Mouse (Mus musculus): Measurements from ENCODE around the gene Fam135a. TPM values are rescaled to one million over a fixed set of nuclear protein-coding genes. Genes with fewer than 3 reads are reported as not detected.

Gene Fam135a
- polyA plus RNA-seq (2014; fragmentation: Nextera tagmentation; extraction: Ambion mirVana), result 36.4 and 40.3 TPM in 2 replicates

DNA sequence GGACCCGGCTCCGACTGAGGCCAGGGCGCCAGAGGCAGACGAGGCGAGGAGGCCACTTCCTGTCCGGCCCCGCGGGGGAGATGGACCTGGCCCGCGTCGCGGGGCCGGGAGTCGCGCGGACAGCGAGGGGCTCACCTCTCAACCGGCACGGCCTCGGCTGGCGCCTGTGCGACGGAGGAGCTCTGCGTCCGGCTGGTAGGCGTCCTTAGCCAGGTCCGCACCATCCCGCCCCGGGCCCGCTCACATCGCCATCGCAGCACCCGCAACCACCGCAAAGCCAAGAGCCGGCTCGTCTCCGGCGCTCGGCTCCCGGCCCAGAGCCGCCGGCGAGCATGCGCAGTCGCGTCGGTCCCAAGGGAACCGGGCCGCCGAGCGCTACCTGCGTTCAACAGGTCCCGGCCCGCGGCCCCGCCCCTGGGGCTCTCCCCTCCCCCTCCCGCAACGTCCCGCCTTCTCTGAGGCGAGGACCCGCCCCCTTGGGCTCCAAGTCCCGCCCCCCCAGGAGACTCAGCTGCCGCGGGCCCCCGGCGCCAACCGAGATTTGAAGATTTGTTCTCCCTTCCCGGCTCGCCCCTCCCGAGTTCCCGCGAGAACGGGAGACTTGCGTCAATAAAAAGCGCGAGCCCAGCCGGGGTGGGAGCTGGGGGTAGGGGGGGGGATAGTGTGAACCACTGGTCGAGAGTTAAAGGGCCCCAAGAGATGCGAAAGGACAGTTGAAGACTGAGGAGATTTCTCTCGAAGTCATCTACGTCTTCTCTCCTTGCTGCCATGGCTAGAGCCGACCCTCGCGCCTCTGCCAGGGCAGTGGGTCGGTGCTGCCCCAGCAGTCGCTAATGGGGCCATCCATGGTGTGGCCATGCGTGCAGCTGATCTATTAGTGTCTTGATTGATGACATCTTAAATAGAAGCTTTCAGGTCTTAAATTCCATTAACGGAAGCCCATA, at the start of gene Fam135a:
TSS of gene Fam135a (minus strand) at position 416 of the 944 bp plus-strand sequence.
- DNase-seq (ENCODE audit: low spot score) (peak; percentile 97), ATAC-seq (replicated peaks; ENCODE audit: insufficient number of reproducible peaks, low FRiP score, low TSS enrichment, low read depth) (peak; percentile 93)
- H3K4me3 ChIP-seq (ENCODE audit: low read depth, low read length), result peak within 1 kb of the TSS; percentile 91
- H3K9ac ChIP-seq (replicated peaks; ENCODE audit: low read length), result peak within 1 kb of the TSS; percentile 92
- no peaks in the 10 kb centered on the region for H3K27me3 ChIP-seq (ENCODE audit: control insufficient read depth, insufficient read depth, low read length)
- no peaks in the 10 kb centered on the region for H3K9me3 ChIP-seq (replicated peaks; ENCODE audit: control insufficient read depth, low read length)
- under 1% methylated on average over 72 of the region's 88 CpGs for WGBS
- peak within 1 kb of the TSS; percentile 64 for H3K4me2 ChIP-seq (ENCODE audit: low read depth, low read length)
- no peaks in the 10 kb centered on the region for H3K36me3 ChIP-seq (replicated peaks; ENCODE audit: control insufficient read depth, insufficient read depth, low read depth, low read length)
- no peaks in the 10 kb centered on the region; the same call in 1 of the 2 replicates for H3K4me1 ChIP-seq (ENCODE audit: control insufficient read depth, insufficient read depth, low read length)
- H3K27ac ChIP-seq (replicated peaks; ENCODE audit: low read depth, low read length), result peak within 1 kb of the TSS; percentile 65

DNA sequence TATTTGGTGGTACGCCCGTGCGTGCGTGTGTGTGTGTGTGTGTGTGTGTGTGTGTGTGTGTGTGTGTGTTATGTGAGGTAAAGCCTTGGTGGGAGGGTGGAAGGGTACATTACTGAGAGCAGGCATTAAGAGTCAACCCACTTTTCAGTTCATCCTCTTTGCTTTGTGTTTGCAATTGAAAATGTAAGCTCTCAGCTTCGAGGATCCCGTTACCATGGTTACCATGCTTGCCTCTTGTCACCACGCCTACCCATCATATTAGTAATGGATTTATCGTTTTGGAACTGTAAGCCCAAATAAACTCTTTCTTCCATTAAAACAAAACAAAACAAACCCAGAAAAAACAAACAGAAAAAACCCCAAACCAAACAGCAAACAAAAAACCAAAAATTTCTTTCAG, 43.4 kb upstream of the Fam135a start:
- Histone ChIP-seq H3K27me3 (ENCODE audit: control insufficient read depth, insufficient read depth, low read length) (no peaks in the 10 kb centered on the region), H3K9me3 (replicated peaks; ENCODE audit: control insufficient read depth, low read length) (no peaks in the 10 kb centered on the region), H3K36me3 (replicated peaks; ENCODE audit: control insufficient read depth, insufficient read depth, low read depth, low read length) (no peaks in the 10 kb centered on the region), H3K4me1 (ENCODE audit: control insufficient read depth, insufficient read depth, low read length) (no peaks in the 10 kb centered on the region), H3K4me3 (ENCODE audit: low read depth, low read length) (no peak overlapping the region), H3K4me2 (ENCODE audit: low read depth, low read length) (no peak overlapping the region), H3K27ac (replicated peaks; ENCODE audit: low read depth, low read length) (no peak overlapping the region), H3K9ac (replicated peaks; ENCODE audit: low read length) (no peak overlapping the region)
- DNase-seq (ENCODE audit: low spot score) (no peak), ATAC-seq (replicated peaks; ENCODE audit: insufficient number of reproducible peaks, low FRiP score, low TSS enrichment, low read depth) (no peak)
- WGBS, result 81% methylated on average over 8 of the region's 8 CpGs

DNA sequence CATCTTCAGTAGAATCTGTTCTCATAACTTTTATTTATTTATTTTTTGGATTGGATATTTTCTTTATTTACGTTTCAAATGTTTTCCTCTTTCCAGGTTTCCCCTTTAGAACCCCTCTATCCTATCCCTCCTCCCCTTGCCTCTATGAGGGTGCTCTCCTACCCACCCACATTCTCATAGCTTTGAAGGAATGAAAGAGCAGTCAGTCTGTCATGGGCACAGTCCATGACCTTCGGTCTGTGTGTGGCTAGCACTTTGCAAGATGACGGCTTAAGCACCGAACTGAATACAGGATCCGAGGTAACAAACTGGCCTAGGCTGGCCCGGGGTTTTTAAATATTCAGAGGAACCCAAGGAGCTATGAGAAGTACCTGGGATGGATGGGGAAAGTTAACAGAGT, 40.4 kb upstream of the Fam135a start:
- Histone ChIP-seq H3K9me3 (replicated peaks; ENCODE audit: control insufficient read depth, low read length) (no peaks in the 10 kb centered on the region), H3K27ac (replicated peaks; ENCODE audit: low read depth, low read length) (no peak overlapping the region), H3K27me3 (ENCODE audit: control insufficient read depth, insufficient read depth, low read length) (no peaks in the 10 kb centered on the region), H3K36me3 (replicated peaks; ENCODE audit: control insufficient read depth, insufficient read depth, low read depth, low read length) (no peaks in the 10 kb centered on the region), H3K4me1 (ENCODE audit: control insufficient read depth, insufficient read depth, low read length) (no peaks in the 10 kb centered on the region), H3K4me3 (ENCODE audit: low read depth, low read length) (no peak overlapping the region), H3K9ac (replicated peaks; ENCODE audit: low read length) (no peak overlapping the region), H3K4me2 (ENCODE audit: low read depth, low read length) (no peak overlapping the region)
- no peak for DNase-seq (ENCODE audit: low spot score)
- WGBS, result 73% methylated on average over 6 of the region's 6 CpGs
- ATAC-seq (replicated peaks; ENCODE audit: insufficient number of reproducible peaks, low FRiP score, low TSS enrichment, low read depth), result no peak

DNA sequence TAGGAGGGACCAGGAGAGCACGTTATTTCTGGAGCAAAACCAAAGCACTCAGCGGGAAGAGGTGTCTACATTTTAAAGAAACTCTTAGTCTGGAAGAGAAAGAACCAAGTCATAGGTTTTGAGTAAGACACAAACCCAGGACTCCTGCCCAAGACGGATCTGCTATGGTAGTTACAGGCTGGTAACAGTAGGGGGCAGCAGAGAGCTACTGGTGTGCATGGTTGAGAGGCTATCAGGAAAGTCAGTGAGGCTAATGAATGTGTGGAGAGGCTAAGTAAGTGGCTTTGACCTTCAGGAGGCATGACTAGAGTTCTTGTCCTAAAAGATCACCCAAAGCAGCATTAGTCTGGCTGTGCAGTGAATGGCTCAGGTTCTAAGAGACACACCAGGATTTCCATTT, 37.0 kb upstream of the Fam135a start:
- Histone ChIP-seq H3K9ac (replicated peaks; ENCODE audit: low read length) (no peak overlapping the region), H3K9me3 (replicated peaks; ENCODE audit: control insufficient read depth, low read length) (no peaks in the 10 kb centered on the region), H3K4me2 (ENCODE audit: low read depth, low read length) (no peak overlapping the region), H3K27ac (replicated peaks; ENCODE audit: low read depth, low read length) (no peak overlapping the region), H3K4me3 (ENCODE audit: low read depth, low read length) (no peak overlapping the region), H3K36me3 (replicated peaks; ENCODE audit: control insufficient read depth, insufficient read depth, low read depth, low read length) (no peaks in the 10 kb centered on the region), H3K4me1 (ENCODE audit: control insufficient read depth, insufficient read depth, low read length) (no peaks in the 10 kb centered on the region), H3K27me3 (ENCODE audit: control insufficient read depth, insufficient read depth, low read length) (no peaks in the 10 kb centered on the region)
- ATAC-seq (replicated peaks; ENCODE audit: insufficient number of reproducible peaks, low FRiP score, low TSS enrichment, low read depth), result no peak
- 6% methylated on average over 3 of the region's 3 CpGs for WGBS
- DNase-seq (ENCODE audit: low spot score), result peak; percentile 74

DNA sequence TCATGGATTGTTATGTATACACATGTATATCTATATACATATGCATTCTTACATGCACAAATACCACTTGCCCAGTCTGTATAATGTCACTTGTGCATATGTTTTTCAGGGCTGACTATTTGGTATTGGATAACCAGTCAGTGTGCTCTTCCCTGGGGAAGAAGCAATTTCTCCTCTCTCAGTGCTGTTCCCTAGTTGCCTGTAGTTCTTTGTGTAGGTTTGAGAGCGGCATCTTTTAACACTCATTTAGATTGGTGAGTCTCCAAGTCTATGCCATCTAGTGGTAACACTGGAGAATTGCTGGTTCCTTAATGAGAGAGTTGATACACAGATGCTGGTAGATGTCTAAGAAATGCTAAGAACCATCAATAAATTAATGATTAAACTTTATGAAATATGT, 34.7 kb upstream of the Fam135a start:
- Histone ChIP-seq H3K9me3 (replicated peaks; ENCODE audit: control insufficient read depth, low read length) (no peaks in the 10 kb centered on the region), H3K27ac (replicated peaks; ENCODE audit: low read depth, low read length) (no peak overlapping the region), H3K27me3 (ENCODE audit: control insufficient read depth, insufficient read depth, low read length) (no peaks in the 10 kb centered on the region), H3K4me1 (ENCODE audit: control insufficient read depth, insufficient read depth, low read length) (no peaks in the 10 kb centered on the region), H3K36me3 (replicated peaks; ENCODE audit: control insufficient read depth, insufficient read depth, low read depth, low read length) (no peaks in the 10 kb centered on the region), H3K9ac (replicated peaks; ENCODE audit: low read length) (no peak overlapping the region), H3K4me3 (ENCODE audit: low read depth, low read length) (no peak overlapping the region), H3K4me2 (ENCODE audit: low read depth, low read length) (no peak overlapping the region)
- WGBS, result 3% methylated on average over 1 of the region's 1 CpGs
- ATAC-seq (replicated peaks; ENCODE audit: insufficient number of reproducible peaks, low FRiP score, low TSS enrichment, low read depth) (peak; percentile 39; the same call in 1 of the 2 replicates), DNase-seq (ENCODE audit: low spot score) (peak; percentile 78)

GRCm38 (mm10) chr1:24133853-24134252, 33.7 kb upstream of the Fam135a start:
- ATAC-seq (replicated peaks; ENCODE audit: insufficient number of reproducible peaks, low FRiP score, low TSS enrichment, low read depth) (no peak), DNase-seq (ENCODE audit: low spot score) (no peak)
- no peaks in the 10 kb centered on the region for H3K9me3 ChIP-seq (replicated peaks; ENCODE audit: control insufficient read depth, low read length)
- H3K4me3 ChIP-seq (ENCODE audit: low read depth, low read length), result no peak overlapping the region
- H3K4me2 ChIP-seq (ENCODE audit: low read depth, low read length), result 0 out of 2 replicates have a peak overlapping the region, but pooled peaks have one; percentile 5
- H3K36me3 ChIP-seq (replicated peaks; ENCODE audit: control insufficient read depth, insufficient read depth, low read depth, low read length), result no peaks in the 10 kb centered on the region
- H3K27ac ChIP-seq (replicated peaks; ENCODE audit: low read depth, low read length), result no peak overlapping the region
- no peak overlapping the region for H3K9ac ChIP-seq (replicated peaks; ENCODE audit: low read length)
- no peaks in the 10 kb centered on the region for H3K4me1 ChIP-seq (ENCODE audit: control insufficient read depth, insufficient read depth, low read length)
- WGBS, result 42% methylated on average over 19 of the region's 19 CpGs
- no peaks in the 10 kb centered on the region for H3K27me3 ChIP-seq (ENCODE audit: control insufficient read depth, insufficient read depth, low read length)

DNA sequence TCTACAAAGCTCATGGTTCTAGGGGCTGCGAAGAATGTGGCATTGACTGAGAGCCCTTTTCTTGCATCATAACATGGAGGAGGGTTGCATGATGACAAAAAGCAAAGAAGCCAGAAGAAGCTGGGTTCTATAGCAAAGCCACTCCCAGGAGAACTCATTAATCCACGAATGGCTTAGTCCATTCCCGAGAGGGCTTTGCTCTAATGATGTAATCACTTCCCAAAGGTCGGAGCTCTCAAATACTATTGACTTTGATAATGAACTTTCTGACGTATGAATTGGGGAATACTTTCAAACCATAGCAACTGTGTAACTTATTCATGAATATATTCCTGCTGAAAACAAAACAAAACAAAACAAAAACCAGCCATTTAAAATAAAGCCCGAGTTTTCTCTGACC, 27.7 kb upstream of the Fam135a start:
- WGBS, result 62% methylated on average over 6 of the region's 6 CpGs
- no peak for ATAC-seq (replicated peaks; ENCODE audit: insufficient number of reproducible peaks, low FRiP score, low TSS enrichment, low read depth)
- Histone ChIP-seq H3K27ac (replicated peaks; ENCODE audit: low read depth, low read length) (no peak overlapping the region), H3K4me1 (ENCODE audit: control insufficient read depth, insufficient read depth, low read length) (no peaks in the 10 kb centered on the region), H3K36me3 (replicated peaks; ENCODE audit: control insufficient read depth, insufficient read depth, low read depth, low read length) (no peaks in the 10 kb centered on the region), H3K4me2 (ENCODE audit: low read depth, low read length) (no peak overlapping the region), H3K9me3 (replicated peaks; ENCODE audit: control insufficient read depth, low read length) (no peaks in the 10 kb centered on the region), H3K9ac (replicated peaks; ENCODE audit: low read length) (no peak overlapping the region), H3K27me3 (ENCODE audit: control insufficient read depth, insufficient read depth, low read length) (no peaks in the 10 kb centered on the region), H3K4me3 (ENCODE audit: low read depth, low read length) (no peak overlapping the region)
- no peak for DNase-seq (ENCODE audit: low spot score)

- Histone ChIP-seq H3K27ac (replicated peaks; ENCODE audit: low read depth, low read length) (no peak overlapping the region), H3K36me3 (replicated peaks; ENCODE audit: control insufficient read depth, insufficient read depth, low read depth, low read length) (no peaks in the 10 kb centered on the region), H3K9me3 (replicated peaks; ENCODE audit: control insufficient read depth, low read length) (no peaks in the 10 kb centered on the region), H3K4me3 (ENCODE audit: low read depth, low read length) (no peak overlapping the region), H3K4me1 (ENCODE audit: control insufficient read depth, insufficient read depth, low read length) (no peaks in the 10 kb centered on the region), H3K4me2 (ENCODE audit: low read depth, low read length) (no peak overlapping the region), H3K27me3 (ENCODE audit: control insufficient read depth, insufficient read depth, low read length) (no peaks in the 10 kb centered on the region), H3K9ac (replicated peaks; ENCODE audit: low read length) (no peak overlapping the region)
- DNase-seq (ENCODE audit: low spot score), result no peak
- 54% methylated on average over 3 of the region's 3 CpGs for WGBS
- ATAC-seq (replicated peaks; ENCODE audit: insufficient number of reproducible peaks, low FRiP score, low TSS enrichment, low read depth), result no peak
Measured at GRCm38 (mm10) chr1:24124610-24125009, 24.5 kb upstream of the Fam135a start.
